Comparison of ENCODE assay signal across 23 mouse cellular contexts in the genomic region with DNA sequence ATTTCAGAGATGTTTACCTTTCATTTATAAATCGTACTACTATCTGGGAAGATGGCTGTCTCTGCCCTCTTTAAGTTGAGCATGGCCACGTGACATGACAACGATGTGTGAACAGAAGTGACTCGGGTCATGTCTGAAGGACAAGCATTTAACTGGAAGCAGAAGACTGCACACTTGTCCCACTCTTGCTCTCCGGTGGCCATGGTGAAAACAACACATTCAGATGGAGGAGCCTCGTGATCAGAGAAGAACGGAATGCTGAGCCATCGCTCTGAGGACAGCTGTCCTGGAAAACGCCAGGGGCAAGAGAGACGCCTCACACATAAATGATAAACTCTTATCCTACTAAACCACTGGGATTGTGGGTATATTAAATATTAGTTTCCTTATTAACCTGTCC. TPM values are rescaled to one million over a fixed set of nuclear protein-coding genes. Genes with fewer than 3 reads are reported as not detected.
DNase-seq lines count a peak whose midpoint lies in the region; ATAC-seq and TF ChIP-seq lines count a peak whose summit lies in the region.
"Had no signal": no experiment of that assay in that cellular context is flagged by ENCODE, and none has a peak within 500 bp of the region (broad histone marks: within the 10 kb centered on the region; RNA-seq: fewer than 3 reads in every experiment).

No protein-coding gene starts in this region.

- H3K9me3 ChIP-seq in heart, embryonic 11.5 days (replicated peaks; ENCODE audit: control insufficient read depth, low read length), result no peaks in the 10 kb centered on the region
- no peaks in the 10 kb centered on the region for H3K9me3 ChIP-seq in heart, postnatal 0 days (replicated peaks; ENCODE audit: control insufficient read depth, low read length)
- no peaks in the 10 kb centered on the region for H3K9me3 ChIP-seq in kidney, postnatal 0 days (replicated peaks; ENCODE audit: low read length)
- no peaks in the 10 kb centered on the region for H3K9me3 ChIP-seq in stomach, postnatal 0 days (ENCODE audit: control insufficient read depth, low read length)

- intact Hi-C loops in heart, postnatal 25 days (cut with DNase I), result loop anchor here (5.0 kb wide), 1 partner anchor 148 kb away; no protein-coding TSS in a partner anchor

- WGBS in heart, embryonic 11.5 days (ENCODE audit: insufficient replicate concordance), result 57% methylated on average over 10 of the region's 10 CpGs
- 44% methylated on average over 10 of the region's 10 CpGs for WGBS in heart, postnatal 0 days
- whole genome bisulfite sequencing in kidney, postnatal 0 days, result 82% methylated on average over 10 of the region's 10 CpGs
- WGBS in stomach, postnatal 0 days, result 78% methylated on average over 10 of the region's 10 CpGs

- H3K4me2 ChIP-seq in heart, embryonic 11.5 days, result no peak overlapping the region
- no peak overlapping the region for H3K4me2 ChIP-seq in heart, postnatal 0 days (ENCODE audit: low read depth, low read length)
- H3K4me2 ChIP-seq in kidney, postnatal 0 days (ENCODE audit: low read length), result no peak overlapping the region
- no peak overlapping the region for H3K4me2 ChIP-seq in stomach, postnatal 0 days (replicated peaks; ENCODE audit: low read depth)

- no peaks in the 10 kb centered on the region for H3K27me3 ChIP-seq in heart, embryonic 11.5 days (ENCODE audit: control insufficient read depth, insufficient read depth, low read length)
- H3K27me3 ChIP-seq in heart, postnatal 0 days (ENCODE audit: control insufficient read depth, insufficient read depth, low read length), result no peaks in the 10 kb centered on the region
- H3K27me3 ChIP-seq in kidney, postnatal 0 days (ENCODE audit: insufficient read depth, low read length), result no peaks in the 10 kb centered on the region
- H3K27me3 ChIP-seq in stomach, postnatal 0 days (ENCODE audit: control insufficient read depth, insufficient read depth, low read length), result no peaks in the 10 kb centered on the region
- H3K27me3 ChIP-seq: CH12.LX, Patski had no signal

- no peak for ATAC-seq in heart, embryonic 11.5 days (replicated peaks; ENCODE audit: insufficient number of reproducible peaks, low FRiP score, low TSS enrichment)
- ATAC-seq in heart, postnatal 0 days (ENCODE audit: insufficient read depth, low read depth), result no peak
- ATAC-seq in kidney, postnatal 0 days (replicated peaks; ENCODE audit: low FRiP score, low read depth), result no peak
- no peak for ATAC-seq in stomach, postnatal 0 days (ENCODE audit: low FRiP score, low TSS enrichment)
- ATAC-seq in granulocyte monocyte progenitor cell, adult 5-6 weeks (replicated peaks; ENCODE audit: poor library complexity, severe bottlenecking), result no peak
- ATAC-seq: activated CD4-positive, CD25-positive, alpha-beta regulatory T cell, adult 4 months; CD4-positive, CD25-positive, alpha-beta regulatory T cell, adult 4 months; Patski had no signal

- no peak for TF ChIP-seq EP300 in heart, postnatal 0 days (IDR thresholded peaks at IDR 0.05; ENCODE audit: low read depth)
- no peak for TF ChIP-seq EP300 in stomach, postnatal 0 days (optimal IDR thresholded peaks at IDR 0.05)

- no peaks in the 10 kb centered on the region for H3K36me3 ChIP-seq in heart, embryonic 11.5 days (ENCODE audit: control insufficient read depth, insufficient read depth, low read length)
- no peaks in the 10 kb centered on the region for H3K36me3 ChIP-seq in heart, postnatal 0 days (replicated peaks; ENCODE audit: control insufficient read depth, insufficient read depth, low read length)
- no peaks in the 10 kb centered on the region for H3K36me3 ChIP-seq in kidney, postnatal 0 days (ENCODE audit: insufficient read depth, low read length)
- H3K36me3 ChIP-seq in stomach, postnatal 0 days (ENCODE audit: control insufficient read depth, insufficient read depth, low read length), result no peaks in the 10 kb centered on the region
- H3K36me3 ChIP-seq: G1E had no signal

- TF ChIP-seq CTCF in heart, postnatal 0 days (IDR thresholded peaks at IDR 0.05; ENCODE audit: low read depth), result no peak
- 0 out of 2 replicates have a peak, but pooled peaks have one; percentile 5 for TF ChIP-seq CTCF in kidney, postnatal 0 days (IDR thresholded peaks at IDR 0.05; ENCODE audit: low read depth)
- 0 out of 2 replicates have a peak, but pooled peaks have one; percentile 0 for TF ChIP-seq CTCF in stomach, postnatal 0 days (IDR thresholded peaks at IDR 0.05; ENCODE audit: low read depth)

- H3K4me1 ChIP-seq in heart, embryonic 11.5 days (ENCODE audit: control insufficient read depth, insufficient read depth, low read length), result no peaks in the 10 kb centered on the region
- peaks cover 10% of the 10 kb centered on the region for H3K4me1 ChIP-seq in heart, postnatal 0 days (ENCODE audit: control insufficient read depth, insufficient read depth)
- H3K4me1 ChIP-seq in kidney, postnatal 0 days (replicated peaks; ENCODE audit: insufficient read depth, low read length), result peaks cover 5% of the 10 kb centered on the region; the same call in 1 of the 2 replicates
- H3K4me1 ChIP-seq in stomach, postnatal 0 days (replicated peaks; ENCODE audit: control insufficient read depth, insufficient read depth), result no peaks in the 10 kb centered on the region

- H3K9ac ChIP-seq in heart, embryonic 11.5 days (ENCODE audit: low read depth, low read length), result no peak overlapping the region
- no peak overlapping the region for H3K9ac ChIP-seq in heart, postnatal 0 days (replicated peaks; ENCODE audit: low read depth, low read length)
- H3K9ac ChIP-seq in kidney, postnatal 0 days (ENCODE audit: low read depth, low read length), result no peak overlapping the region
- no peak overlapping the region for H3K9ac ChIP-seq in stomach, postnatal 0 days (ENCODE audit: low read length)

- DNase-seq in heart, adult 11 months, result peak; percentile 92
- DNase-seq in heart, postnatal 0 days (ENCODE audit: low spot score), result peak; percentile 25
- no peak for DNase-seq in heart, postnatal 25 days (ENCODE audit: low spot score)
- no peak for DNase-seq in kidney, postnatal 0 days (ENCODE audit: low spot score)
- DNase-seq in kidney, postnatal 10 days, result no peak
- no peak for DNase-seq in stomach, postnatal 0 days (ENCODE audit: low spot score)
- DNase-seq: adrenal gland, adult 2 months; adrenal gland, adult 8-10 months; adrenal gland, postnatal 10 days; adrenal gland, postnatal 14 days; adrenal gland, postnatal 25 days; adrenal gland, postnatal 36 days; B cell, adult 2 months; cerebellum, adult 11 months; cerebellum, adult 11-12 months had no signal

- no peak overlapping the region for H3K27ac ChIP-seq in heart, embryonic 11.5 days (ENCODE audit: low read depth, low read length)
- no peak overlapping the region for H3K27ac ChIP-seq in heart, postnatal 0 days (ENCODE audit: low read depth)
- no peak overlapping the region for H3K27ac ChIP-seq in kidney, postnatal 0 days
- no peak overlapping the region for H3K27ac ChIP-seq in stomach, postnatal 0 days (replicated peaks)

- no peak overlapping the region for H3K4me3 ChIP-seq in heart, embryonic 11.5 days (ENCODE audit: low read depth, low read length)
- H3K4me3 ChIP-seq in heart, postnatal 0 days (ENCODE audit: low read depth, low read length), result no peak overlapping the region
- no peak overlapping the region for H3K4me3 ChIP-seq in kidney, postnatal 0 days (replicated peaks; ENCODE audit: low read depth, low read length)
- H3K4me3 ChIP-seq in stomach, postnatal 0 days (ENCODE audit: low read depth, low read length), result no peak overlapping the region

RNA-seq across cellular contexts. Expression of a gene that starts 1.7 kb away (rescaled TPM):
- 15.0 and 16.3 TPM in 2 replicates for polyA plus RNA-seq in heart, embryonic 11.5 days (2014; fragmentation: Nextera tagmentation; extraction: Ambion mirVana)
- 43.7 and 53.6 TPM in 2 replicates for total RNA-seq in heart, postnatal 0 days (2014; rRNA removed; ENCODE audit: low replicate concordance)
- 16.8 and 18.4 TPM in 2 replicates for polyA plus RNA-seq in heart, postnatal 0 days (2015; fragmentation: Nextera tagmentation; extraction: Ambion mirVana)
- 10 to 100 TPM; 58.2 to 70.1 TPM for total RNA-seq in heart, postnatal 25 days (2021)
- polyA plus RNA-seq in kidney, postnatal 0 days (2015; fragmentation: Nextera tagmentation; extraction: Ambion mirVana), result 15.9 and 16.3 TPM in 2 replicates
- 3.9 and 4.4 TPM in 2 replicates for polyA plus RNA-seq in stomach, postnatal 0 days (2015; fragmentation: Nextera tagmentation; extraction: Ambion mirVana)
- total RNA-seq in granulocyte monocyte progenitor cell, adult 5-6 weeks (2014; fragmentation: Nextera tagmentation), result 11.1 and 14.7 TPM in 2 replicates
- 6.2 and 10.2 TPM in 2 replicates for total RNA-seq in granulocyte monocyte progenitor cell, adult 5-6 weeks (2017)
- total RNA-seq: MEL had no signal
- polyA plus RNA-seq: G1E had no signal

RNA-seq across cellular contexts. Expression of a gene that starts 29.8 kb away (rescaled TPM):
- polyA plus RNA-seq in heart, embryonic 11.5 days (2014; fragmentation: Nextera tagmentation; extraction: Ambion mirVana), result 81.7 and 91.3 TPM in 2 replicates
- 20.7 and 29.1 TPM in 2 replicates for total RNA-seq in heart, postnatal 0 days (2014; rRNA removed; ENCODE audit: low replicate concordance)
- 74.8 and 77.2 TPM in 2 replicates for polyA plus RNA-seq in heart, postnatal 0 days (2015; fragmentation: Nextera tagmentation; extraction: Ambion mirVana)
- 10 to 100 TPM; 29.3 to 30.5 TPM for total RNA-seq in heart, postnatal 25 days (2021)
- 110 and 113 TPM in 2 replicates for polyA plus RNA-seq in kidney, postnatal 0 days (2015; fragmentation: Nextera tagmentation; extraction: Ambion mirVana)
- 112 and 113 TPM in 2 replicates for polyA plus RNA-seq in stomach, postnatal 0 days (2015; fragmentation: Nextera tagmentation; extraction: Ambion mirVana)
- 32.5 and 49.6 TPM in 2 replicates for total RNA-seq in granulocyte monocyte progenitor cell, adult 5-6 weeks (2014; fragmentation: Nextera tagmentation)
- 27.4 and 28.2 TPM in 2 replicates for total RNA-seq in granulocyte monocyte progenitor cell, adult 5-6 weeks (2017)

RNA-seq across cellular contexts. Expression of a gene that starts 43.1 kb away (rescaled TPM):
- polyA plus RNA-seq in heart, embryonic 11.5 days (2014; fragmentation: Nextera tagmentation; extraction: Ambion mirVana), result 112 and 116 TPM in 2 replicates
- total RNA-seq in heart, postnatal 0 days (2014; rRNA removed; ENCODE audit: low replicate concordance), result 15.9 and 22.5 TPM in 2 replicates
- 75.6 and 76.2 TPM in 2 replicates for polyA plus RNA-seq in heart, postnatal 0 days (2015; fragmentation: Nextera tagmentation; extraction: Ambion mirVana)
- 10 to 100 TPM; 28.9 to 30.3 TPM for total RNA-seq in heart, postnatal 25 days (2021)
- 132 and 135 TPM in 2 replicates for polyA plus RNA-seq in kidney, postnatal 0 days (2015; fragmentation: Nextera tagmentation; extraction: Ambion mirVana)
- 187 and 189 TPM in 2 replicates for polyA plus RNA-seq in stomach, postnatal 0 days (2015; fragmentation: Nextera tagmentation; extraction: Ambion mirVana)
- total RNA-seq in granulocyte monocyte progenitor cell, adult 5-6 weeks (2014; fragmentation: Nextera tagmentation), result 77.2 and 95.6 TPM in 2 replicates
- 77.1 and 82.4 TPM in 2 replicates for total RNA-seq in granulocyte monocyte progenitor cell, adult 5-6 weeks (2017)

Comparison
In these comparisons a context has a peak if more than half of its experiments do, and no peak if none do; other contexts are left out.
1. DNase-seq: peak in heart, adult 11 months (single experiment) and heart, postnatal 0 days (single experiment); none in heart, postnatal 25 days (single experiment), kidney, postnatal 0 days (single experiment), kidney, postnatal 10 days (single experiment) and stomach, postnatal 0 days (single experiment).